Mouse (Mus musculus): ENCODE results near the gene Ccdc30. TPM values are rescaled to one million over a fixed set of nuclear protein-coding genes. Genes with fewer than 3 reads are reported as not detected.

Ccdc30 gene
- 2.7 and 2.8 TPM in 2 replicates for polyA plus RNA-seq (2015; fragmentation: Nextera tagmentation; extraction: Ambion mirVana)

DNA sequence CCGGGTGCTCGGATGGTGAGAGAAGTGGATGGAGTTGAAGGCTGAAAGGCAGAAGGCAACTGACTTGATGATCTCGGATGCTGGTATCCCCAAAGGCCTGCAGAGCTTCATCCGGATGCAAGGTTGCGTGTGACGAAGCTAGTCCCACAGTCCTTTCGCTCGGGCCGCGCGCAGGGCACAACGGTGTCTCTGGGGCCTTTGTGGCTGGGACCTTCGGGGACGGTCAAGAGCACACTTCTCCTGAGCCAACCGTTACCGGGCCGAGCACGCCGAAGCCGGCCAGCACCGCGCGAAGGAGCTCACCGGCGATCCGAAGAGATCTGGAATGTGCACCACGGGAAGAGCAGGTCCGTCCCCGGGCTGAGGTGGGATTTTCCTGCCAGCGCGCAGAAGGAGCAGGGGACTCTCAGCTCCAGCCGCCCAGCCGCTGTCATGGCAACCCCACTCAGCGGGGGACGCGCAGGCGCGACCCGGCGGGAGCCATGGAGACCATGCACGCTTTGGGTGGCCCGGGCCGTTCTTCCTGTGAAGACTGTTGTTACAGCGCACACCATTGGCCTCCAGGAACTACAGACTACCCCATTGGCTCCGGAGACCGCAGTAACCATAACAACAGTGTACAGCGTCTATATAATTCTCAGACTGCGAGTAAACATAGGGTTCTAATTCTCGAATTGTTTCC lies at the start of gene Ccdc30:
Gene Ccdc30, minus strand, starts transcription at position 450 of the 682 bp plus-strand sequence.
- H3K4me1 ChIP-seq (ENCODE audit: control insufficient read depth, insufficient read depth, low read length) = peaks cover 5% of the 10 kb centered on the region
- peak within 1 kb of the TSS; percentile 54 for H3K4me3 ChIP-seq (ENCODE audit: low read length)
- H3K27me3 ChIP-seq (replicated peaks; ENCODE audit: control insufficient read depth, insufficient read depth, low read length) = no peaks in the 10 kb centered on the region
- ATAC-seq = peak; percentile 99
- H3K27ac ChIP-seq (ENCODE audit: low read length) = no peak within 1 kb of the TSS
- H3K4me2 ChIP-seq (ENCODE audit: low read depth, low read length) = peak within 1 kb of the TSS; percentile 90
- no peaks in the 10 kb centered on the region; the same call in 1 of the 2 replicates for H3K36me3 ChIP-seq (ENCODE audit: control insufficient read depth, insufficient read depth, low read length)
- H3K9me3 ChIP-seq (ENCODE audit: control insufficient read depth, low read length) = no peaks in the 10 kb centered on the region
- WGBS = under 1% methylated on average over 49 of the region's 49 CpGs
- H3K9ac ChIP-seq (ENCODE audit: low read depth, low read length) = peak within 1 kb of the TSS; percentile 63

DNA sequence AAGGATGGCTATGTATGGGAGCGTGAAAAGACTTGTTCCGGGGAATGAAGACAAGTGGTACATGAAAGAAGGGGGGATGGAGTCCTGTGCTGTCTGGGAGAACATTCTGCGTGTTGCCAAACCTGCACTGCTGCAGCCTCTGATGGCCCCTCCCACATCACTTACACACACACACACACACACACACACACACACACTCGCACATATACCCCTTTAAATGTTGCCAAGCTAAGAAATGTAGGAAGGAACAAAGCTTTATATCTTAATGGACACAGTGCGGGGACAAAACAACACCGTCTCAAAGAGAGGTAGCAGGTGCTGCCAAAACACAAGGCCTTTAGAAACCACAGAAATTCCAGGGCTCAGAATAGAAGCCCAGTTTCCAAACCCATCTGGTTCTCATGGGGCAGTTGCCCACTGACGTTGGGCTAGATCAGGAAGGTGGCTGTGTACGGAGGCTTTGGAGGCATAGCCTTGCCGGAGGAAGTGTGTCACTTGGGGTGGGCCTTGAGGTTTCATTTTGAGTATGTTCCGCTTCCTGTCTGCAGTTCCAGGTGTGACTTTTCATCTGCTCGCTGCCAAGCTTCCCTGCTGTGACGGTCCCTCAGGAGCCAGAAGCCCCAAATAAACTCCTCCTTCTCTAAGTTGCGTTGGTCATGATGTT lies 48.6 kb upstream of the Ccdc30 start:
- H3K27ac ChIP-seq (ENCODE audit: low read length) = no peak overlapping the region; the same call in 1 of the 2 replicates

DNA sequence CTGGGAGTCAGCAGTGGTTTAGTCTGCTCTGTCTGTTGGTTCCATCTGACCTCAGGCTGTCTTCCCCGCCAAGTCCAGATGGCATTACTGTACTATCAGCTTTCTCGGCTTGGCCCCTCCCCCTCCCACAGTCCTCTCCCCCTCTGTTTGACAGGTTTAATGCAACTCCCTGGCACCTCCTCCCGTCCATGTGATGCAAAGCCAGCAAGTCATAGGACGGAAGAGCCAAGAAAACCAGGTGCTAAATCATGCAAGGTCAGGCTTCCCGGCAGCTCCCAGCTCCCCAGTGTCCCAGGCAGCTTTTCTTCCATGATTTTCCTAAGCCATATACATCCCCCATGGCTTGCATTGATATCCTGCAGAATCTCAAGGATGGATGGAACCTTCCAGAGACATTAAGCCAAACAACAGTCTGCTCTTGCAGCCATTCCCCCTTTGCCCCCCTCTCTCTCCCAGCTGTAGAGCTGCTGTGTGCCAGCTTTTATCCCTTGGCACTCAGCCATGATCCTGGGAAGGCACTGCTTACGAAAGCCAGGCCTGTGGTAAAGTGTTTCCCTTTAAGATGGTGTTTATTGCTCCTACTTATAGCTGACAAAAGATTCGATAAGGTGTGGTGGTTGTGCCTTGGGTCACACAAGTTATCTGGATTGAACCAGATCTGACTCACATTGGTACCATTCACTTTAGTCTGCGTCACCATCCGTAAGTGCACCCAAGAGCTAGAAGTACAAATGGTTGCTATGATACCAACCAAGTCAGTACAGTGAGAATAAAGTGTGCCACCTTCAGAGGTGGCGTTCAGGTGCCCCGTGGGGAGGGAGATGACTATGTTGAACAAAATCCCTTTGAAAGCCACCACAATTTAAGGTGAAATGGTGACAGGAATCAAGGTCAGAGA lies 47.8 kb upstream of the Ccdc30 start:
- Histone ChIP-seq H3K9ac (ENCODE audit: low read depth, low read length) (no peak overlapping the region), H3K9me3 (ENCODE audit: control insufficient read depth, low read length) (no peaks in the 10 kb centered on the region), H3K36me3 (ENCODE audit: control insufficient read depth, insufficient read depth, low read length) (no peaks in the 10 kb centered on the region), H3K4me3 (ENCODE audit: low read length) (no peak overlapping the region), H3K27me3 (replicated peaks; ENCODE audit: control insufficient read depth, insufficient read depth, low read length) (no peaks in the 10 kb centered on the region), H3K4me1 (ENCODE audit: control insufficient read depth, insufficient read depth, low read length) (peaks cover 10% of the 10 kb centered on the region; the same call in 1 of the 2 replicates), H3K27ac (ENCODE audit: low read length) (no peak overlapping the region; the same call in 1 of the 2 replicates), H3K4me2 (ENCODE audit: low read depth, low read length) (no peak overlapping the region)
- 36% methylated on average over 11 of the region's 11 CpGs for WGBS
- ATAC-seq = peak; percentile 86

More for the DNA sequence above, 48.6 kb upstream of the Ccdc30 start:
- Histone ChIP-seq H3K36me3 (ENCODE audit: control insufficient read depth, insufficient read depth, low read length) (no peaks in the 10 kb centered on the region), H3K4me3 (ENCODE audit: low read length) (no peak overlapping the region), H3K9ac (ENCODE audit: low read depth, low read length) (no peak overlapping the region), H3K4me1 (ENCODE audit: control insufficient read depth, insufficient read depth, low read length) (peaks cover 10% of the 10 kb centered on the region; the same call in 1 of the 2 replicates), H3K4me2 (ENCODE audit: low read depth, low read length) (no peak overlapping the region), H3K27me3 (replicated peaks; ENCODE audit: control insufficient read depth, insufficient read depth, low read length) (no peaks in the 10 kb centered on the region), H3K9me3 (ENCODE audit: control insufficient read depth, low read length) (no peaks in the 10 kb centered on the region)
- ATAC-seq = no peak
- WGBS = 69% methylated on average over 13 of the region's 13 CpGs

DNA sequence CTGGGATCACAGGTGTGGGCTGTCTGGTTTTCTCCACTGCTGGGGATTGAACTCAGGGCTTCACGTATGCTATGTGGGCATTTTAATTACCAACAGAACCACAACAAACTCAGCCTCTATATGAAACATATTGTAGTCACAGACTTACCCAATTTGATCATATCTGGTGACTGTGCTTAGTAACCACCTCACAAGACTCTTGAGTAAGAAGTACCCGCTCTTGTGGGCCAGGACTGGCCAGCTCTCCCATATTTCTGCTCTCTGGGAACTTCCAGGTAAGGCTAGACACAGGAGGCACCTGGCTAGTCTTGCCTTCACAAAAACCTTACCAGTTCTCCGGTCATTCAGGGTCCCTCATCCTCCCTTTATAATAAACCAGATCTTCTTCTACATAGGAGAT lies 47.1 kb upstream of the Ccdc30 start:
- 80% methylated on average over 3 of the region's 3 CpGs for WGBS
- no peak overlapping the region for H3K27ac ChIP-seq (ENCODE audit: low read length)
- no peak for ATAC-seq

DNA sequence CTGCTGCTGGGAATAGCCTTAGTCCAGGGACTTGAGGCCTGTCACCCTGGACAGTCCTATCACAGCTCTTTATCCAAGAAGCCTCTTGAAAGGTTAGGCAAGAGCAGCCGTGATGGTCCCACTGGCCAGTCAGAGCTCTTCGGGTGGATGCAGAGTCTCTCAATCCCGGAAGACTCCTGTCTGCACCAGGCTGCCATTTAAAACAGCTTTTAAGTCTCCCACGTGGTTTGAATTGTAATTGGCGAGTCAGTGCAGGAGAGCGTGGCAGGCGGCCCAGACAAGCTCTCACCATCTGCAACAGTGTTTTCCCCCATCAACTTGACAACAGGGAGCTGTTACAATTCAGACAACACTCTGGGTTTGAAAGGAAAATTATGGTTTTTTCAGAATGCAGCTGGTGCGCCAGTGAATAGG lies 45.4 kb upstream of the Ccdc30 start:
- Histone ChIP-seq H3K9me3 (ENCODE audit: control insufficient read depth, low read length) (no peaks in the 10 kb centered on the region), H3K9ac (ENCODE audit: low read depth, low read length) (no peak overlapping the region), H3K27ac (ENCODE audit: low read length) (no peak overlapping the region), H3K4me2 (ENCODE audit: low read depth, low read length) (no peak overlapping the region), H3K4me3 (ENCODE audit: low read length) (no peak overlapping the region), H3K4me1 (ENCODE audit: control insufficient read depth, insufficient read depth, low read length) (peaks cover 10% of the 10 kb centered on the region; the same call in 1 of the 2 replicates), H3K27me3 (replicated peaks; ENCODE audit: control insufficient read depth, insufficient read depth, low read length) (no peaks in the 10 kb centered on the region), H3K36me3 (ENCODE audit: control insufficient read depth, insufficient read depth, low read length) (no peaks in the 10 kb centered on the region)
- WGBS = 45% methylated on average over 8 of the region's 8 CpGs
- 0 out of 2 replicates have a peak, but pooled peaks have one; percentile 33 for ATAC-seq

More for the DNA sequence above, 47.1 kb upstream of the Ccdc30 start:
- Histone ChIP-seq H3K9ac (ENCODE audit: low read depth, low read length) (no peak overlapping the region), H3K9me3 (ENCODE audit: control insufficient read depth, low read length) (no peaks in the 10 kb centered on the region), H3K36me3 (ENCODE audit: control insufficient read depth, insufficient read depth, low read length) (no peaks in the 10 kb centered on the region), H3K4me1 (ENCODE audit: control insufficient read depth, insufficient read depth, low read length) (peaks cover 10% of the 10 kb centered on the region; the same call in 1 of the 2 replicates), H3K4me3 (ENCODE audit: low read length) (no peak overlapping the region), H3K4me2 (ENCODE audit: low read depth, low read length) (no peak overlapping the region), H3K27me3 (replicated peaks; ENCODE audit: control insufficient read depth, insufficient read depth, low read length) (no peaks in the 10 kb centered on the region)

DNA sequence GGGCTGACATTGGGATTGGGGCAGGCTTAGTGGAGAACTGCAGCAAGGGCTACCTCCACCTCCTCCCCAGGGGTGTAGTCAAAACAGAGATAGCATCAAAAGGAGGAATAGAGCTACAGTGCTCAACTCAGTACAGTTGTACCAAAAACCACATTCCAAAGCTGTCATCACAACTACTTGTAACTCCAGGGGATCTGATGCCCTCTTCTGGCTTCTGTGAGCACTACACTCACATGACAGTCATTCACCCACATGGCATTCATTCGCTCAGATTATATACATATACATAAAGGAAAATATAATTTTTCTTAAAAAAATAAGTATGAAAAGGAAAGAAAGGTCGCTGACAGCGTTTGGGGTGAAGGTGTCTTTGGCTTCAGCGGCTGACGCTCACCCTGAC lies 45.0 kb upstream of the Ccdc30 start:
- Histone ChIP-seq H3K36me3 (ENCODE audit: control insufficient read depth, insufficient read depth, low read length) (no peaks in the 10 kb centered on the region), H3K4me1 (ENCODE audit: control insufficient read depth, insufficient read depth, low read length) (peaks cover 10% of the 10 kb centered on the region; the same call in 1 of the 2 replicates), H3K27me3 (replicated peaks; ENCODE audit: control insufficient read depth, insufficient read depth, low read length) (no peaks in the 10 kb centered on the region), H3K4me2 (ENCODE audit: low read depth, low read length) (no peak overlapping the region), H3K9ac (ENCODE audit: low read depth, low read length) (no peak overlapping the region), H3K9me3 (ENCODE audit: control insufficient read depth, low read length) (no peaks in the 10 kb centered on the region), H3K27ac (ENCODE audit: low read length) (no peak overlapping the region), H3K4me3 (ENCODE audit: low read length) (no peak overlapping the region)
- no peak for ATAC-seq
- 68% methylated on average over 5 of the region's 5 CpGs for WGBS

DNA sequence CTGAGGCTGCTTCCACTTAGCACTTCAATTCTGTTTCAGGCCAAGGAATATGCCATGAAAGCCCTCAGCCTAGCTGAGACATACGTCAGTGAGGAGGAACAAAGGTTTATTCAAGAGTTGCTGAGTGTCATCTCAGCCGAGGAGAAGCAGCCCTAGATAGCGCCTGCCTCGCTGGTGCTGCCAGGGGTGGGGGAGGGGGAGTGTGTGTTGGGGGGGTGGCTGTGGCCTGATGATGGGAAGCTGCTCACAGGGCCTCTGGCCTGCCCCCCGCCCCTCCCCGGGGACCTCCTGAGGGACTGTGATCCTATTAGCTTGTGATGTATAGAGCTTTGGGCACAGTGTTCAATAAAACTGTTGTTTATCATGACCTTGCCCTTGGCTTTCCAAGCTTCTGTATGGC lies 38.2 kb upstream of the Ccdc30 start:
- H3K27ac ChIP-seq (ENCODE audit: low read length) = no peak overlapping the region
- no peak overlapping the region for H3K4me3 ChIP-seq (ENCODE audit: low read length)
- peaks cover 3% of the 10 kb centered on the region; the same call in 1 of the 2 replicates for H3K4me1 ChIP-seq (ENCODE audit: control insufficient read depth, insufficient read depth, low read length)
- no peak overlapping the region for H3K4me2 ChIP-seq (ENCODE audit: low read depth, low read length)
- no peaks in the 10 kb centered on the region for H3K36me3 ChIP-seq (ENCODE audit: control insufficient read depth, insufficient read depth, low read length)
- no peaks in the 10 kb centered on the region for H3K9me3 ChIP-seq (ENCODE audit: control insufficient read depth, low read length)
- ATAC-seq = no peak
- no peaks in the 10 kb centered on the region for H3K27me3 ChIP-seq (replicated peaks; ENCODE audit: control insufficient read depth, insufficient read depth, low read length)
- WGBS = 21% methylated on average over 6 of the region's 6 CpGs
- H3K9ac ChIP-seq (ENCODE audit: low read depth, low read length) = no peak overlapping the region

DNA sequence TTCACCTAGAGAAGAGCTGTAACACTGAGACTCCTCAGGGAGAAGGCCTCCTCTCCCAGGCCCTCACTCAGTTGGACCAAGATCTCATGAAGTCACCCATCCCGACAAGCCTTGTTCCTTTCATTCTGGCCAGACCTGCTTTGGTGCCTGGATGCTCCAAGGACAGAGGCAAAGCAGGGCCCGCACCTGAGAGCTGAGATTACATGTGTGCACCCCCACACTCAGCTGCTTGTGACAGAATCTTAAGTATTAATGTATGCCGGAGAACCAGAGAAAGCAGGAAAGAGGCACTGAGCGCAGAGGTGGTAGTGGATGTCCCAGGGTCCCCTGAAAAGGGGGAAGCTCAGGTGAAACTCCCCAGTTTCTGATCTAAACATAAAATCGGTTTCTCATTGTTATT lies 37.8 kb upstream of the Ccdc30 start:
- Histone ChIP-seq H3K4me1 (ENCODE audit: control insufficient read depth, insufficient read depth, low read length) (peaks cover 3% of the 10 kb centered on the region; the same call in 1 of the 2 replicates), H3K36me3 (ENCODE audit: control insufficient read depth, insufficient read depth, low read length) (no peaks in the 10 kb centered on the region), H3K27ac (ENCODE audit: low read length) (no peak overlapping the region), H3K4me2 (ENCODE audit: low read depth, low read length) (no peak overlapping the region), H3K9me3 (ENCODE audit: control insufficient read depth, low read length) (no peaks in the 10 kb centered on the region), H3K9ac (ENCODE audit: low read depth, low read length) (no peak overlapping the region), H3K4me3 (ENCODE audit: low read length) (no peak overlapping the region), H3K27me3 (replicated peaks; ENCODE audit: control insufficient read depth, insufficient read depth, low read length) (no peaks in the 10 kb centered on the region)
- ATAC-seq = no peak
- WGBS = 63% methylated on average over 5 of the region's 5 CpGs

DNA sequence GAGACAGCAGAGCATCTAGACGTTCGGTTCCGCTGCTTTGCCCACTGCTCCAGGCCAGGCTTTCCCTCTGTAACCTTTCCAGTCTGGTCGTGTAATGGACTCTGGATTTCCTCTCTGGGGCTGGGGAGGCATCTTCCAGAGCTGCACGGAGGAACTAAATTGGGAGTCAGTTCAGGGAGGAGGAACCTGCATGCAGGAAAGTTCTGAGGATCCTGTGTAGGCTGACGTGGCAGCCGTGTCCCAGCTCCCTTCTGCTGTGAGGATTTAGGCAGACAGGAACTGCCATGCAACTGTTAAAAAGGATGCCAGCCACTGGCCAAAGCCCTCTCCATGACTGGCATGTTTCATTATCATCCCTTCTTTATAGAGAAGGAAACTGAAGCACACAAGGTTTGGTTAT lies 35.1 kb upstream of the Ccdc30 start:
- Histone ChIP-seq H3K27me3 (replicated peaks; ENCODE audit: control insufficient read depth, insufficient read depth, low read length) (no peaks in the 10 kb centered on the region), H3K4me1 (ENCODE audit: control insufficient read depth, insufficient read depth, low read length) (peaks cover 3% of the 10 kb centered on the region; the same call in 1 of the 2 replicates), H3K4me2 (ENCODE audit: low read depth, low read length) (no peak overlapping the region), H3K27ac (ENCODE audit: low read length) (no peak overlapping the region), H3K9me3 (ENCODE audit: control insufficient read depth, low read length) (no peaks in the 10 kb centered on the region), H3K4me3 (ENCODE audit: low read length) (no peak overlapping the region), H3K36me3 (ENCODE audit: control insufficient read depth, insufficient read depth, low read length) (no peaks in the 10 kb centered on the region), H3K9ac (ENCODE audit: low read depth, low read length) (no peak overlapping the region)
- ATAC-seq = no peak
- WGBS = 65% methylated on average over 7 of the region's 7 CpGs

Measured in intestine, embryonic 16.5 days (tissue).